Mouse (Mus musculus): Measurements from ENCODE around the gene Pced1b. TPM values are rescaled to one million over a fixed set of nuclear protein-coding genes. Genes with fewer than 3 reads are reported as not detected.

Pced1b gene
- total RNA-seq, 2 experiments from 2014 or later: 4.8 to 5.1 TPM

GRCm38 (mm10) chr15:97257206-97257775 is 10.4 kb downstream of the Pced1b start:
- no peak for DNase-seq

- DNase-seq: no peak
Observed at GRCm38 (mm10) chr15:97258483-97259230, 11.8 kb downstream of the Pced1b start.

- DNase-seq: no peak
Observed at GRCm38 (mm10) chr15:97259300-97259699, 12.4 kb downstream of the Pced1b start.

- DNase-seq: no peak
Observed at GRCm38 (mm10) chr15:97259968-97260597, 13.2 kb downstream of the Pced1b start.

- no peak for DNase-seq
Observed at GRCm38 (mm10) chr15:97262251-97262650, 15.3 kb downstream of the Pced1b start.

- DNase-seq: no peak
Observed at GRCm38 (mm10) chr15:97266236-97266845, 19.4 kb downstream of the Pced1b start.

GRCm38 (mm10) chr15:97267094-97267695 is 20.3 kb downstream of the Pced1b start:
- no peak for DNase-seq

- peak; percentile 18 for DNase-seq
Observed at GRCm38 (mm10) chr15:97271985-97272697, 25.2 kb downstream of the Pced1b start.

GRCm38 (mm10) chr15:97272831-97273230 is 25.9 kb downstream of the Pced1b start:
- DNase-seq: no peak

- DNase-seq: no peak
Observed at GRCm38 (mm10) chr15:97275626-97276395, 28.9 kb downstream of the Pced1b start.

GRCm38 (mm10) chr15:97276660-97277153 is 29.8 kb downstream of the Pced1b start:
- no peak for DNase-seq

GRCm38 (mm10) chr15:97277328-97277727 is 30.4 kb downstream of the Pced1b start:
- DNase-seq: no peak

- no peak for DNase-seq
Observed at GRCm38 (mm10) chr15:97278340-97278948, 31.5 kb downstream of the Pced1b start.

- no peak for DNase-seq
Observed at GRCm38 (mm10) chr15:97280131-97280530, 33.2 kb downstream of the Pced1b start.

- DNase-seq: no peak
Observed at GRCm38 (mm10) chr15:97280776-97281175, 33.9 kb downstream of the Pced1b start.

- DNase-seq: no peak
Observed at GRCm38 (mm10) chr15:97281712-97282571, 35.0 kb downstream of the Pced1b start.

GRCm38 (mm10) chr15:97282572-97282881 is 35.6 kb downstream of the Pced1b start:
- no peak for DNase-seq

GRCm38 (mm10) chr15:97284201-97284600 is 37.3 kb downstream of the Pced1b start:
- DNase-seq: no peak

- no peak for DNase-seq
Observed at GRCm38 (mm10) chr15:97285665-97286212, 38.8 kb downstream of the Pced1b start.

- DNase-seq: no peak
Observed at GRCm38 (mm10) chr15:97286731-97287130, 39.8 kb downstream of the Pced1b start.

All from heart, postnatal 4 days (tissue).